ENCODE assay signal across 22 mouse cellular contexts in the genomic region with DNA sequence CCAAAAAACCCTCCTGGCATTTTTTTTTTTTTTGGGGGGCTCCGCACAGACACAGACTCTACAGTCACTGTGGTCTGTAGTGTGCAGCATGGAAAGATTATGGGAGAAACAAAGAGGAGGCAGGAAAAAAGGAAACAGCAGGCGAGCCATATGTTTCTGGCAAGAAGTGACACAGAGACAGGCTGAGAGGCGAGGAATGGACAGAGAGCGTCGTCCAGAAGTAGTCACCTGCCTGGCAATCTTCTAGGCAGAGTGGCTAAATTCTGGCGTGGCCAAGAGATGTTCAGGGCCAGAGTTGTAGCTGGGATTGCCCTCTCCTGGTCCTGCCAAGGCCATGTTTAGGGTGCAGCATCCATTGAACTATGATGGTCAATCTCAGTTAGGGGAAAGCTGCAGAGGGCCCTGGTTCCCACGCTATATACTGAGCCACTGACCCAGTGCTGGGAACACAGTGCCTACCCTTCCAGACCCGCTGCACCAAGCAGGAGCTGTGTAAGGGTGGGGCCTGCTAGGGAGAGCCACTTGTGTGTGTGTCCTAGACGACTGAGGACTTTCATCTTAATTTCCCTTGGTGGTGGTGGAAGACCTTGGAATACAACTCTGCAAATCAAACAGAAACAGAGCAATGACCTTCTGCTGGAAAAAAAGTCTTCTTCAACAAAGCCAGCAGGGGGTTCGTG.
DNase-seq lines count a peak whose midpoint lies in the region; ATAC-seq and TF ChIP-seq lines count a peak whose summit lies in the region.
"Had no signal": no experiment of that assay in that cellular context is flagged by ENCODE, and none has a peak within 500 bp of the region (broad histone marks: within the 10 kb centered on the region; RNA-seq: fewer than 3 reads in every experiment).

No protein-coding gene starts in this region.

- H3K27ac ChIP-seq in hindbrain, postnatal 0 days = peak overlapping the region; percentile 11; the same call in 1 of the 2 replicates
- no peak overlapping the region for H3K27ac ChIP-seq in hindbrain, embryonic 13.5 days
- peak overlapping the region; percentile 44; the same call in 1 of the 2 replicates for H3K27ac ChIP-seq in forebrain, embryonic 15.5 days (replicated peaks)
- H3K27ac ChIP-seq in midbrain, embryonic 11.5 days (ENCODE audit: low read depth, low read length) = no peak overlapping the region
- H3K27ac ChIP-seq in embryonic facial prominence, embryonic 10.5 days (replicated peaks) = no peak overlapping the region
- H3K27ac ChIP-seq: heart, adult 2 months; heart, embryonic 15.5 days; left cerebral cortex, adult 2 months; liver, embryonic 12.5 days; macrophage; midbrain, embryonic 12.5 days had no signal

- H3K4me1 ChIP-seq in hindbrain, postnatal 0 days (ENCODE audit: insufficient read depth, low read length) = no peaks in the 10 kb centered on the region; the same call in 1 of the 2 replicates
- peaks cover 19% of the 10 kb centered on the region for H3K4me1 ChIP-seq in hindbrain, embryonic 13.5 days (replicated peaks)
- peaks cover 24% of the 10 kb centered on the region for H3K4me1 ChIP-seq in forebrain, embryonic 15.5 days
- H3K4me1 ChIP-seq in midbrain, embryonic 11.5 days (ENCODE audit: control insufficient read depth, insufficient read depth, low read length) = 0 out of 2 replicates have a peak, but pooled peaks cover 3% of the 10 kb centered on the region
- H3K4me1 ChIP-seq in embryonic facial prominence, embryonic 10.5 days = peaks cover 10% of the 10 kb centered on the region
- H3K4me1 ChIP-seq: liver, embryonic 12.5 days had no signal

- H3K36me3 ChIP-seq in hindbrain, postnatal 0 days (ENCODE audit: insufficient read depth, low read length) = no peaks in the 10 kb centered on the region
- peaks cover 6% of the 10 kb centered on the region for H3K36me3 ChIP-seq in hindbrain, embryonic 13.5 days
- no peaks in the 10 kb centered on the region for H3K36me3 ChIP-seq in forebrain, embryonic 15.5 days
- no peaks in the 10 kb centered on the region for H3K36me3 ChIP-seq in midbrain, embryonic 11.5 days (ENCODE audit: control insufficient read depth, insufficient read depth, low read length)
- H3K36me3 ChIP-seq in embryonic facial prominence, embryonic 10.5 days (replicated peaks) = peaks cover 9% of the 10 kb centered on the region
- H3K36me3 ChIP-seq: liver, embryonic 12.5 days had no signal

- 65% methylated on average over 10 of the region's 10 CpGs for WGBS in hindbrain, postnatal 0 days
- 83% methylated on average over 10 of the region's 10 CpGs for WGBS in hindbrain, embryonic 13.5 days
- WGBS in forebrain, embryonic 15.5 days = 62% methylated on average over 10 of the region's 10 CpGs
- WGBS in midbrain, embryonic 11.5 days = 93% methylated on average over 10 of the region's 10 CpGs
- 86% methylated on average over 10 of the region's 10 CpGs for WGBS in embryonic facial prominence, embryonic 10.5 days

- DNase-seq in hindbrain, postnatal 0 days (ENCODE audit: low spot score) = no peak
- peak; percentile 51 to 71 for DNase-seq in cerebellum, adult 18-20 months
- DNase-seq in cerebellum, postnatal 10 days = peak; percentile 62 to 69
- DNase-seq in midbrain, embryonic 11.5 days (ENCODE audit: low spot score, missing footprints) = no peak
- no peak for DNase-seq in embryonic facial prominence, embryonic 10.5 days (ENCODE audit: low spot score)
- DNase-seq: gastrocnemius, postnatal 14 days; heart, adult 2 months; heart, postnatal 4 days; kidney, adult 8-10 months; kidney, postnatal 25 days; lung, embryonic 14.5 days; spleen, adult 18-20 months had no signal

- no peaks in the 10 kb centered on the region for H3K27me3 ChIP-seq in hindbrain, postnatal 0 days (ENCODE audit: insufficient read depth, low read length)
- H3K27me3 ChIP-seq in hindbrain, embryonic 13.5 days = no peaks in the 10 kb centered on the region
- H3K27me3 ChIP-seq in forebrain, embryonic 15.5 days = no peaks in the 10 kb centered on the region
- H3K27me3 ChIP-seq in midbrain, embryonic 11.5 days (ENCODE audit: control insufficient read depth, insufficient read depth, low read length) = no peaks in the 10 kb centered on the region
- H3K27me3 ChIP-seq in embryonic facial prominence, embryonic 10.5 days (replicated peaks; ENCODE audit: low read depth, poor library complexity, severe bottlenecking) = no peaks in the 10 kb centered on the region
- H3K27me3 ChIP-seq: heart, embryonic 15.5 days; limb, embryonic 12.5 days; liver, embryonic 12.5 days; midbrain, embryonic 12.5 days had no signal

- TF ChIP-seq CTCF in hindbrain, postnatal 0 days (IDR thresholded peaks at IDR 0.05; ENCODE audit: low read depth) = no peak

- no peak for ATAC-seq in hindbrain, postnatal 0 days
- no peak for ATAC-seq in hindbrain, embryonic 13.5 days (ENCODE audit: low FRiP score)
- ATAC-seq in forebrain, embryonic 15.5 days (replicated peaks) = peak; percentile 58
- no peak for ATAC-seq in midbrain, embryonic 11.5 days (ENCODE audit: low FRiP score)
- no peak for ATAC-seq in erythroblast, adult 5-6 weeks (replicated peaks; ENCODE audit: low FRiP score, poor library complexity, severe bottlenecking)
- ATAC-seq: liver, embryonic 12.5 days had no signal

- H3K9me3 ChIP-seq in hindbrain, postnatal 0 days (ENCODE audit: low read length) = no peaks in the 10 kb centered on the region
- H3K9me3 ChIP-seq in hindbrain, embryonic 13.5 days = no peaks in the 10 kb centered on the region
- no peaks in the 10 kb centered on the region for H3K9me3 ChIP-seq in forebrain, embryonic 15.5 days
- H3K9me3 ChIP-seq in midbrain, embryonic 11.5 days (ENCODE audit: control insufficient read depth, low read length) = no peaks in the 10 kb centered on the region
- no peaks in the 10 kb centered on the region for H3K9me3 ChIP-seq in embryonic facial prominence, embryonic 10.5 days
- H3K9me3 ChIP-seq: heart, embryonic 15.5 days; limb, embryonic 12.5 days; liver, embryonic 12.5 days; midbrain, embryonic 12.5 days had no signal

- H3K9ac ChIP-seq in hindbrain, postnatal 0 days (replicated peaks; ENCODE audit: low read length) = no peak overlapping the region
- H3K9ac ChIP-seq in hindbrain, embryonic 13.5 days = no peak overlapping the region
- H3K9ac ChIP-seq in forebrain, embryonic 15.5 days (replicated peaks) = no peak overlapping the region
- no peak overlapping the region for H3K9ac ChIP-seq in midbrain, embryonic 11.5 days (ENCODE audit: low read length)
- H3K9ac ChIP-seq: heart, embryonic 15.5 days; limb, embryonic 12.5 days; liver, embryonic 12.5 days; lung, embryonic 14.5 days; midbrain, embryonic 12.5 days had no signal

- no peak overlapping the region for H3K4me3 ChIP-seq in hindbrain, postnatal 0 days (ENCODE audit: low read length)
- no peak overlapping the region for H3K4me3 ChIP-seq in hindbrain, embryonic 13.5 days
- no peak overlapping the region for H3K4me3 ChIP-seq in forebrain, embryonic 15.5 days
- no peak overlapping the region for H3K4me3 ChIP-seq in midbrain, embryonic 11.5 days (ENCODE audit: low read depth, low read length)
- no peak overlapping the region for H3K4me3 ChIP-seq in embryonic facial prominence, embryonic 10.5 days
- H3K4me3 ChIP-seq: heart, adult 2 months; heart, embryonic 15.5 days; left cerebral cortex, adult 2 months; limb, embryonic 12.5 days; liver, embryonic 12.5 days; midbrain, embryonic 12.5 days; myocyte had no signal

- H3K4me2 ChIP-seq in hindbrain, postnatal 0 days (ENCODE audit: low read depth, low read length) = no peak overlapping the region
- H3K4me2 ChIP-seq in hindbrain, embryonic 13.5 days = no peak overlapping the region
- no peak overlapping the region for H3K4me2 ChIP-seq in forebrain, embryonic 15.5 days (replicated peaks)
- H3K4me2 ChIP-seq in midbrain, embryonic 11.5 days = no peak overlapping the region
- H3K4me2 ChIP-seq: heart, embryonic 15.5 days; limb, embryonic 12.5 days; liver, embryonic 12.5 days; lung, embryonic 14.5 days; midbrain, embryonic 12.5 days had no signal

Comparison
In these comparisons a context has a peak if more than half of its experiments do, and no peak if none do; other contexts are left out.
1. H3K27ac ChIP-seq: peak in hindbrain, postnatal 0 days (single experiment) and forebrain, embryonic 15.5 days (single experiment); none in hindbrain, embryonic 13.5 days (single experiment), midbrain, embryonic 11.5 days (single experiment) and embryonic facial prominence, embryonic 10.5 days (single experiment).
2. DNase-seq: peak in cerebellum, adult 18-20 months (2 of 2) and cerebellum, postnatal 10 days (2 of 2); none in hindbrain, postnatal 0 days (single experiment), midbrain, embryonic 11.5 days (single experiment) and embryonic facial prominence, embryonic 10.5 days (single experiment).